In the genomic region with DNA sequence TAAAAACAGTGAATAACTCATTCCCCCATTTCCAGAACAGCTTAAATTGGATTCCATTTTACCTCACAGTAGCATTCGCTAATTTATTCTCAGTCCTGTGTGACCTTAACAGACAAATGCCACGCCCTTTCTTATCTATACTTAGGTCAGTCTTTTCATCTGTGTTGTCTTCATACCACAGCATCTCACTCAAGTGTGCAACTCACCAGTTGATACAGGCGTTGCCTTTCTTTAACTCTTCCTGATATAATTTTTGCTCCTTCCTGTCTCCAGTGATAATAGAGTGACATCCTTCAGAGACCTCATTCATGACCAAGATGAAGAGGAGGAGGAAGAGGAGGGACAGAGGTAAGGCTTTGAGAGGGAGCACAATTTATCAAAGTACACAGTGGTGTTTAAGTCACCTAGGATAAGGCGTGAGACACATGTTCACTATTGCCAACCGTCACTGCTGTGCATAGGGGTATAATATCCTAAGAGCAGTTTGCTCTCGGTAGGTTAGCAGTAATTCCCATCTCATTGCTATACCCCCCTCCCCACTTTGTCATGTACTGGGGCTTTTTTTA, we compare ENCODE assay signal across 26 mouse cellular contexts. TPM values are rescaled to one million over a fixed set of nuclear protein-coding genes. Genes with fewer than 3 reads are reported as not detected.
DNase-seq lines count a peak whose midpoint lies in the region; ATAC-seq and TF ChIP-seq lines count a peak whose summit lies in the region.
"Had no signal": no experiment of that assay in that cellular context is flagged by ENCODE, and none has a peak within 500 bp of the region (broad histone marks: within the 10 kb centered on the region; RNA-seq: fewer than 3 reads in every experiment).

No protein-coding gene starts in this region.

- H3K4me3 ChIP-seq in liver, embryonic 11.5 days (ENCODE audit: low read depth, low read length): no peak overlapping the region
- no peak overlapping the region for H3K4me3 ChIP-seq in liver, postnatal 0 days (ENCODE audit: low read depth, low read length)
- H3K4me3 ChIP-seq in liver, embryonic 16.5 days (ENCODE audit: low read depth, low read length): no peak overlapping the region
- no peak overlapping the region for H3K4me3 ChIP-seq in kidney, embryonic 16.5 days (ENCODE audit: low read length)
- H3K4me3 ChIP-seq: embryonic facial prominence, embryonic 12.5 days; forebrain, embryonic 12.5 days; heart, embryonic 10.5 days; hindbrain, embryonic 12.5 days had no signal

- peaks cover 27% of the 10 kb centered on the region for H3K36me3 ChIP-seq in liver, embryonic 11.5 days (ENCODE audit: control insufficient read depth, insufficient read depth, low read length)
- peaks cover 42% of the 10 kb centered on the region for H3K36me3 ChIP-seq in liver, postnatal 0 days (replicated peaks; ENCODE audit: insufficient read depth, low read length)
- peaks cover 4% of the 10 kb centered on the region for H3K36me3 ChIP-seq in liver, embryonic 16.5 days (ENCODE audit: control insufficient read depth, insufficient read depth)
- H3K36me3 ChIP-seq in kidney, embryonic 16.5 days (ENCODE audit: insufficient read depth, low read length): peaks cover 52% of the 10 kb centered on the region

- no peaks in the 10 kb centered on the region for H3K9me3 ChIP-seq in liver, embryonic 11.5 days (ENCODE audit: control insufficient read depth, low read length)
- H3K9me3 ChIP-seq in liver, postnatal 0 days (ENCODE audit: low read length): no peaks in the 10 kb centered on the region
- H3K9me3 ChIP-seq in liver, embryonic 16.5 days (replicated peaks; ENCODE audit: control insufficient read depth, low read length): no peaks in the 10 kb centered on the region
- no peaks in the 10 kb centered on the region for H3K9me3 ChIP-seq in kidney, embryonic 16.5 days (ENCODE audit: low read length)
- H3K9me3 ChIP-seq: embryonic facial prominence, embryonic 12.5 days; forebrain, embryonic 12.5 days; heart, embryonic 10.5 days; hindbrain, embryonic 12.5 days had no signal

- ATAC-seq in liver, embryonic 11.5 days (replicated peaks; ENCODE audit: low FRiP score): peak; percentile 72
- ATAC-seq in liver, postnatal 0 days: no peak; the same call in 1 of the 2 replicates
- peak; percentile 64 for ATAC-seq in liver, embryonic 16.5 days (ENCODE audit: low read depth)
- ATAC-seq in erythroblast, adult 5-6 weeks (replicated peaks; ENCODE audit: low FRiP score, poor library complexity, severe bottlenecking): no peak
- no peak for ATAC-seq in kidney, embryonic 16.5 days (ENCODE audit: low FRiP score, low TSS enrichment)
- ATAC-seq: forebrain, embryonic 16.5 days; hindbrain, postnatal 0 days had no signal

- WGBS in liver, embryonic 11.5 days: 69% methylated on average over 6 of the region's 6 CpGs
- 63% methylated on average over 6 of the region's 6 CpGs for WGBS in liver, postnatal 0 days (ENCODE audit: insufficient replicate concordance)
- 39% methylated on average over 6 of the region's 6 CpGs for WGBS in liver, embryonic 16.5 days (ENCODE audit: insufficient replicate concordance)
- 90% methylated on average over 6 of the region's 6 CpGs for WGBS in kidney, embryonic 16.5 days

- no peak overlapping the region for H3K9ac ChIP-seq in liver, embryonic 11.5 days (ENCODE audit: low read depth, low read length)
- H3K9ac ChIP-seq in liver, postnatal 0 days (replicated peaks): no peak overlapping the region
- H3K9ac ChIP-seq in liver, embryonic 16.5 days (ENCODE audit: low read depth, low read length): no peak overlapping the region
- no peak overlapping the region for H3K9ac ChIP-seq in kidney, embryonic 16.5 days (replicated peaks; ENCODE audit: low read length)
- H3K9ac ChIP-seq: embryonic facial prominence, embryonic 12.5 days; forebrain, embryonic 12.5 days; hindbrain, embryonic 12.5 days had no signal

- H3K27ac ChIP-seq in liver, embryonic 11.5 days (ENCODE audit: low read depth, low read length): no peak overlapping the region
- no peak overlapping the region for H3K27ac ChIP-seq in liver, postnatal 0 days (ENCODE audit: low read depth)
- no peak overlapping the region for H3K27ac ChIP-seq in liver, embryonic 16.5 days (ENCODE audit: low read length)
- no peak overlapping the region for H3K27ac ChIP-seq in kidney, embryonic 16.5 days (ENCODE audit: low read length)
- H3K27ac ChIP-seq: embryonic facial prominence, embryonic 12.5 days; forebrain, embryonic 12.5 days; heart, embryonic 10.5 days; hindbrain, embryonic 12.5 days; hindbrain, postnatal 0 days had no signal

- DNase-seq in liver, embryonic 11.5 days (ENCODE audit: low spot score): no peak
- DNase-seq in liver, postnatal 0 days: no peak
- DNase-seq in c-Kit-positive CD71-positive TER-119-positive erythroid progenitor cells, embryonic 14.5 days (ENCODE audit: low spot score): peak; percentile 15
- no peak for DNase-seq in right cerebral cortex, adult 2 months (ENCODE audit: low spot score in 2 of 2)
- DNase-seq: adrenal gland, adult 2 months; adrenal gland, postnatal 25 days; cerebellum, adult 11 months; cerebellum, adult 9-10 months; cerebellum, postnatal 25 days; gastrocnemius, postnatal 25 days; heart, postnatal 10 days; heart, postnatal 4 days had no signal

- H3K4me1 ChIP-seq in liver, embryonic 11.5 days (replicated peaks; ENCODE audit: control insufficient read depth, insufficient read depth, low read length): peaks cover 11% of the 10 kb centered on the region; the same call in 1 of the 2 replicates
- H3K4me1 ChIP-seq in liver, postnatal 0 days (ENCODE audit: insufficient read depth): no peaks in the 10 kb centered on the region; the same call in 1 of the 2 replicates
- no peaks in the 10 kb centered on the region; the same call in 1 of the 2 replicates for H3K4me1 ChIP-seq in liver, embryonic 16.5 days (ENCODE audit: control insufficient read depth, low read depth, low read length)
- H3K4me1 ChIP-seq in kidney, embryonic 16.5 days (ENCODE audit: insufficient read depth, low read length): peaks cover 7% of the 10 kb centered on the region; the same call in 1 of the 2 replicates
- H3K4me1 ChIP-seq: embryonic facial prominence, embryonic 12.5 days; heart, embryonic 10.5 days had no signal

- no peaks in the 10 kb centered on the region for H3K27me3 ChIP-seq in liver, embryonic 11.5 days (replicated peaks; ENCODE audit: control insufficient read depth, insufficient read depth, low read length)
- no peaks in the 10 kb centered on the region for H3K27me3 ChIP-seq in liver, postnatal 0 days (ENCODE audit: insufficient read depth, low read length)
- no peaks in the 10 kb centered on the region for H3K27me3 ChIP-seq in liver, embryonic 16.5 days (ENCODE audit: control insufficient read depth, insufficient read depth, low read depth, low read length)
- H3K27me3 ChIP-seq in kidney, embryonic 16.5 days (ENCODE audit: insufficient read depth, low read length): no peaks in the 10 kb centered on the region
- H3K27me3 ChIP-seq: embryonic facial prominence, embryonic 12.5 days; forebrain, embryonic 12.5 days; hindbrain, embryonic 12.5 days had no signal

- no peak overlapping the region for H3K4me2 ChIP-seq in liver, embryonic 11.5 days
- H3K4me2 ChIP-seq in liver, postnatal 0 days (ENCODE audit: low read depth, low read length): no peak overlapping the region
- no peak overlapping the region for H3K4me2 ChIP-seq in liver, embryonic 16.5 days (ENCODE audit: low read depth, low read length)
- H3K4me2 ChIP-seq in kidney, embryonic 16.5 days (replicated peaks; ENCODE audit: low read depth, low read length): no peak overlapping the region
- H3K4me2 ChIP-seq: embryonic facial prominence, embryonic 12.5 days; forebrain, embryonic 12.5 days; hindbrain, embryonic 12.5 days had no signal

- no peak for TF ChIP-seq EP300 in liver, postnatal 0 days (IDR thresholded peaks at IDR 0.05; ENCODE audit: low read depth)

- TF ChIP-seq CTCF in liver, postnatal 0 days (IDR thresholded peaks at IDR 0.05; ENCODE audit: low read depth): no peak

RNA-seq across cellular contexts. Expression of gene Nsfl1c, which starts 6.5 kb away (rescaled TPM):
- polyA plus RNA-seq in liver, embryonic 11.5 days (2014; fragmentation: Nextera tagmentation; extraction: Ambion mirVana): 193 and 198 TPM in 2 replicates
- polyA plus RNA-seq in liver, postnatal 0 days (2015; fragmentation: Nextera tagmentation; extraction: Ambion mirVana): 49.8 and 52.9 TPM in 2 replicates
- polyA plus RNA-seq in liver, embryonic 16.5 days (2015; fragmentation: Nextera tagmentation; extraction: Ambion mirVana): 54.7 and 63.0 TPM in 2 replicates
- total RNA-seq in erythroblast, adult 5-6 weeks (2015; ENCODE audit: low replicate concordance): 4.8 and 16.1 TPM in 2 replicates
- total RNA-seq in erythroblast, adult 5-6 weeks (2017; ENCODE audit: low replicate concordance): 14.5 and 15.8 TPM in 2 replicates
- 250 and 255 TPM in 2 replicates for polyA plus RNA-seq in kidney, embryonic 16.5 days (2015; fragmentation: Nextera tagmentation; extraction: Ambion mirVana)

RNA-seq across cellular contexts. Expression of gene 4921509C19Rik, which starts 24.6 kb away (rescaled TPM):
- polyA plus RNA-seq in liver, embryonic 11.5 days (2014; fragmentation: Nextera tagmentation; extraction: Ambion mirVana): not detected in 2 replicates
- not detected in 2 replicates for polyA plus RNA-seq in liver, postnatal 0 days (2015; fragmentation: Nextera tagmentation; extraction: Ambion mirVana)
- polyA plus RNA-seq in liver, embryonic 16.5 days (2015; fragmentation: Nextera tagmentation; extraction: Ambion mirVana): not detected in 2 replicates
- not detected in 2 replicates for total RNA-seq in erythroblast, adult 5-6 weeks (2015; ENCODE audit: low replicate concordance)
- not detected in 2 replicates for total RNA-seq in erythroblast, adult 5-6 weeks (2017; ENCODE audit: low replicate concordance)
- not detected in 2 replicates for polyA plus RNA-seq in kidney, embryonic 16.5 days (2015; fragmentation: Nextera tagmentation; extraction: Ambion mirVana)
- total RNA-seq: adrenal gland, adult 2 months; adrenal gland, postnatal 25 days; gastrocnemius, postnatal 25 days; granulocyte monocyte progenitor cell, adult 5-6 weeks; heart, postnatal 10 days; heart, postnatal 4 days; hindbrain, postnatal 0 days had no signal
- polyA plus RNA-seq: adrenal gland, adult 2 months; C2C12; cortical plate, adult 2 months; embryonic facial prominence, embryonic 12.5 days; forebrain, embryonic 12.5 days; forebrain, embryonic 16.5 days; frontal cortex, adult 2 months; heart, embryonic 10.5 days; heart, embryonic 14.5 days; hindbrain, embryonic 12.5 days; hindbrain, postnatal 0 days had no signal

RNA-seq across cellular contexts. Expression of gene Fkbp1a, which starts 41.8 kb away (rescaled TPM):
- polyA plus RNA-seq in liver, embryonic 11.5 days (2014; fragmentation: Nextera tagmentation; extraction: Ambion mirVana): 428 and 455 TPM in 2 replicates
- polyA plus RNA-seq in liver, postnatal 0 days (2015; fragmentation: Nextera tagmentation; extraction: Ambion mirVana): 121 and 128 TPM in 2 replicates
- polyA plus RNA-seq in liver, embryonic 16.5 days (2015; fragmentation: Nextera tagmentation; extraction: Ambion mirVana): 112 and 114 TPM in 2 replicates
- 11.3 and 18.0 TPM in 2 replicates for total RNA-seq in erythroblast, adult 5-6 weeks (2015; ENCODE audit: low replicate concordance)
- 1.3 and 2.8 TPM in 2 replicates for total RNA-seq in erythroblast, adult 5-6 weeks (2017; ENCODE audit: low replicate concordance)
- 723 and 752 TPM in 2 replicates for polyA plus RNA-seq in kidney, embryonic 16.5 days (2015; fragmentation: Nextera tagmentation; extraction: Ambion mirVana)

Comparison
In these comparisons a context has a peak if more than half of its experiments do, and no peak if none do; other contexts are left out.
1. ATAC-seq: peak in liver, embryonic 11.5 days (single experiment) and liver, embryonic 16.5 days (single experiment); none in liver, postnatal 0 days (single experiment), erythroblast, adult 5-6 weeks (single experiment) and kidney, embryonic 16.5 days (single experiment).